14 mouse cellular contexts compared by ENCODE assay signal in genomic region chr10:86416806-86417205, GRCm38 (mm10).
DNase-seq lines count a peak whose midpoint lies in the region; ATAC-seq and TF ChIP-seq lines count a peak whose summit lies in the region.
"Had no signal": no experiment of that assay in that cellular context is flagged by ENCODE, and none has a peak within 500 bp of the region (broad histone marks: within the 10 kb centered on the region; RNA-seq: fewer than 3 reads in every experiment).

No protein-coding gene starts in this region.

- H3K27ac ChIP-seq in heart, adult 2 months = no peak overlapping the region
- H3K27ac ChIP-seq in hindbrain, embryonic 11.5 days (ENCODE audit: low read depth, low read length) = no peak overlapping the region
- H3K27ac ChIP-seq in kidney, adult 2 months (ENCODE audit: insufficient read depth, low read depth, low read length) = no peak overlapping the region
- H3K27ac ChIP-seq: kidney, postnatal 0 days; limb, embryonic 12.5 days had no signal

- no peak overlapping the region for H3K4me3 ChIP-seq in heart, adult 2 months
- no peak overlapping the region for H3K4me3 ChIP-seq in hindbrain, embryonic 11.5 days (ENCODE audit: low read depth, low read length)
- H3K4me3 ChIP-seq in kidney, adult 2 months (ENCODE audit: insufficient read depth, low read depth, low read length) = no peak overlapping the region
- H3K4me3 ChIP-seq: limb, embryonic 12.5 days; myocyte had no signal

- no peaks in the 10 kb centered on the region for H3K27me3 ChIP-seq in heart, adult 2 months (ENCODE audit: control insufficient read depth, insufficient read depth, low read length)
- H3K27me3 ChIP-seq in hindbrain, embryonic 11.5 days (ENCODE audit: control insufficient read depth, insufficient read depth, low read length) = no peaks in the 10 kb centered on the region
- H3K27me3 ChIP-seq in kidney, adult 2 months (replicated peaks; ENCODE audit: control insufficient read depth, insufficient read depth, low read length) = no peaks in the 10 kb centered on the region
- H3K27me3 ChIP-seq: limb, embryonic 12.5 days had no signal

- TF ChIP-seq CTCF in heart, adult 2 months (IDR thresholded peaks at IDR 0.05) = no peak
- no peak for TF ChIP-seq CTCF in kidney, adult 2 months (conservative IDR thresholded peaks at IDR 0.05; ENCODE audit: insufficient read depth, insufficient read length, low read depth, low read length)

- TF ChIP-seq EP300 in heart, adult 2 months (IDR thresholded peaks at IDR 0.05; ENCODE audit: insufficient read depth, low read depth, low read length) = no peak

- 39% methylated on average over 8 of the region's 8 CpGs for WGBS in heart, adult 2 months
- WGBS in hindbrain, embryonic 11.5 days = 89% methylated on average over 8 of the region's 8 CpGs
- 82% methylated on average over 8 of the region's 8 CpGs for WGBS in kidney, adult 2 months

- ATAC-seq in hindbrain, embryonic 11.5 days (ENCODE audit: low FRiP score) = no peak

- peaks cover 3% of the 10 kb centered on the region for H3K4me1 ChIP-seq in heart, adult 2 months (ENCODE audit: control insufficient read depth, insufficient read depth, low read length)
- H3K4me1 ChIP-seq in hindbrain, embryonic 11.5 days (replicated peaks; ENCODE audit: control insufficient read depth, insufficient read depth, low read length) = no peaks in the 10 kb centered on the region
- peaks cover 9% of the 10 kb centered on the region for H3K4me1 ChIP-seq in kidney, adult 2 months (ENCODE audit: control insufficient read depth, insufficient read depth, low read length)

- no peaks in the 10 kb centered on the region for H3K79me2 ChIP-seq in heart, adult 2 months (replicated peaks; ENCODE audit: control insufficient read depth, insufficient read depth, low read length)

- intact Hi-C loops in heart, adult 2 months (cut with DNase I) = no loop called here
- intact Hi-C loops in heart, postnatal 10 days (cut with DNase I) = no loop called here

- H3K9me3 ChIP-seq in hindbrain, embryonic 11.5 days (ENCODE audit: control insufficient read depth, low read length) = no peaks in the 10 kb centered on the region
- H3K9me3 ChIP-seq: limb, embryonic 12.5 days had no signal

- no peak overlapping the region for H3K9ac ChIP-seq in heart, adult 2 months (ENCODE audit: low read depth, low read length)
- H3K9ac ChIP-seq in hindbrain, embryonic 11.5 days (ENCODE audit: low read depth, low read length) = no peak overlapping the region
- H3K9ac ChIP-seq: forebrain, postnatal 0 days; limb, embryonic 12.5 days had no signal

- H3K4me2 ChIP-seq in hindbrain, embryonic 11.5 days (replicated peaks; ENCODE audit: low read depth, low read length) = no peak overlapping the region
- H3K4me2 ChIP-seq: limb, embryonic 12.5 days; midbrain, embryonic 11.5 days had no signal

- H3K36me3 ChIP-seq in heart, adult 2 months (ENCODE audit: control insufficient read depth, insufficient read depth, low read length) = no peaks in the 10 kb centered on the region
- no peaks in the 10 kb centered on the region for H3K36me3 ChIP-seq in hindbrain, embryonic 11.5 days (ENCODE audit: control insufficient read depth, insufficient read depth, low read length)
- no peaks in the 10 kb centered on the region for H3K36me3 ChIP-seq in kidney, adult 2 months (ENCODE audit: control insufficient read depth, insufficient read depth, low read length)
- H3K36me3 ChIP-seq: limb, embryonic 12.5 days had no signal

- peak; percentile 32 for DNase-seq in adrenal gland, adult 8-10 months
- DNase-seq in adrenal gland, postnatal 4 days (ENCODE audit: low spot score in 2 of 2) = no peak
- DNase-seq in heart, adult 2 months = peak; percentile 34 to 57
- peak; percentile 23 to 33 for DNase-seq in heart, postnatal 10 days
- peak; percentile 37 for DNase-seq in lung, postnatal 14 days
- no peak for DNase-seq in cerebellum, postnatal 10 days
- DNase-seq in hindbrain, embryonic 11.5 days (ENCODE audit: low spot score) = no peak
- DNase-seq in kidney, adult 2 months = no peak
- DNase-seq: cerebellum, adult 9-11 months; forebrain, postnatal 0 days had no signal

- TF ChIP-seq POLR2A in heart, adult 2 months (IDR thresholded peaks at IDR 0.05; ENCODE audit: insufficient read depth, low read depth, low read length) = no peak
- TF ChIP-seq POLR2A in kidney, adult 2 months (IDR thresholded peaks at IDR 0.05; ENCODE audit: low read depth, low read length) = no peak

Comparison
In these comparisons a context has a peak if more than half of its experiments do, and no peak if none do; other contexts are left out.
1. DNase-seq: peak in adrenal gland, adult 8-10 months (single experiment), heart, adult 2 months (2 of 2), heart, postnatal 10 days (2 of 2) and lung, postnatal 14 days (single experiment); none in adrenal gland, postnatal 4 days (0 of 2), cerebellum, postnatal 10 days (0 of 2), hindbrain, embryonic 11.5 days (single experiment) and kidney, adult 2 months (single experiment).